Mouse (Mus musculus) embryo, embryonic 11.5 days (tissue): ENCODE data around the gene Jakmip3.

Source experiments
- DNase-seq: peaks from one replicate; pipeline ENCODE4 v3.0.0-alpha.2; 2012; ENCODE audit warnings: low read depth, low spot score

Gene Jakmip3

DNA sequence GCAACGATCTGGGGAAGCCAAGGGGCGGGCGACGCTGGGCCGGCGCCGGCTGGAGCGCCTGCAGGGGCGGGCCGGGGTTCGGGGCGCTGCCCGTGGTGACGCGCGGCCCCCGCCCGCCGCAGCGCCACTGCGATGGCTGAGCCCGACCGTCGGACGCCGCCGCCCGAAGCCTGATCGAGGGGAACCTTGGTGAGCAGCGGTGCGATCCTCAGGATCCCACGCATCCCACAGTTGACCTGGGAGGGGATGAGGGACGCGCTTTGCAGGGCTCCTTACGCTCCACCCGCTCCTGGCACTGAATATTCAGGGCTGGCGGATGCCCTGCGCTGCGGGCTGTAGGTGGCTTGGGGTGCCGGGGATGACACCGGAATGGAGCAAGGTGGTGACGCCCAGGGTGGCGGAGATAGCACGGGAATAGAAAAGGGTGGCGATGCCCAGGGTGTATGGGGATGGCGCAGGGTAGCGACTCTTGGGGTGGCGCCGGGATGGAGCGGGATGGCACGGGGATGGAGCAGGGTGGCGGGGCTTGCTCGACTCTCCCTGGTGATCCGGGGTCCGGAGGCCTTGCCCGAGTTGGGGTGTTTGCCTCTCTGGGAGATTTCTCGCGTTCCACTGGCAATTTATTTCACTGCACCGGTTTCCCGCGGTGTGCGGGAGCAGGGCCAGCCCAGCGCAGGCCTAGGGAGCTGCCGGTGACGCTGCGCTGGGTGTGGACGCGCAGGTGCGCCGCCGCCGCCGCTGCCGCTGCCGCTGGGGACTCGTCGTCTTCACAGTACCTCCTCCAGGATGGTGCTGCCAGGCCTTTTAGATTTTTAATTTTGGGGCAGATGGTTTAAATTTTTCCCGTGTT is at the start of gene Jakmip3:
TSS of gene Jakmip3 (plus strand) at position 119 of the 850 bp plus-strand sequence.
- DNase-seq = no peak

GRCm38 (mm10) chr7:138898122-138898521 is 42.4 kb upstream of the Jakmip3 start:
- no peak for DNase-seq

- DNase-seq = no peak
Measured at GRCm38 (mm10) chr7:138898743-138899142, 41.8 kb upstream of the Jakmip3 start.

- no peak for DNase-seq
Measured at GRCm38 (mm10) chr7:138903886-138904435, 36.6 kb upstream of the Jakmip3 start.

DNA sequence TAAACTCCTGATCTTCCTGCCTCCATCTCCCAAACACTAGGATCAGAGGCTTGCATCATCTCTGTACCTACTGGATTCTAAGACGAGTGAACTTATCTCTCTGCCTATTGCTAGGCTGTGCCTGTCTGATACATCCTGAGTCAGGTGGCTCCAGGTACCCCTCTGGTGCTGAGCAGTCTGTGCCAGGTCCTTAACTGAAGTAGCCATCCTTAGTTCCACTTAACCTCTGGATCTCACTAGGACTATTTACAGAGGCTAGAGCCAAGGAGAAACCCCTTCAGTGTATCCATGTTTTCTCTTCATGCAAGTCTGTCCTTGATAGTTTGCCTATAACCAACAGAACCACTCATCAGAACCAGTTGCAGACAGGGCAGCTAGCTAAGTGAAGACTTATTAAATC is 34.1 kb upstream of the Jakmip3 start:
- no peak for DNase-seq

DNA sequence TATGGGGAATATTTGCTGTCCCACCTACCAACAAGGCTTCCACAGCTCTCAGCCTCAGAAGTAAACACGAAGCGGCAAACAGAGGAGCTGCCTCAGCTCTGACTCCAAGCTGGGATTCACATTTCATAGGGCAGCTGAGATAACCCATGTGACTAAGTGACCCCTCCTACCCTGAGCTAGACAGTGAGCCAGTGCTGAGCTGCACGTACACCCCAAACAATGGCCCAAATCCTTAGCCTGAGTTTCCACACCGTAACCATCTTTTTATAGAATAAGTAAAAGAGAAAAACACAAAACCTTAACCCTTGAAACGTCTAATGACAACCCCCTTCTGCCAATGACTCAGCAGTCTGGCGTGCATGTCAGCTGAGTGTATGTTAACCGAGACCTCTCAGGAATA is 33.5 kb upstream of the Jakmip3 start:
- DNase-seq = peak; percentile 27

DNA sequence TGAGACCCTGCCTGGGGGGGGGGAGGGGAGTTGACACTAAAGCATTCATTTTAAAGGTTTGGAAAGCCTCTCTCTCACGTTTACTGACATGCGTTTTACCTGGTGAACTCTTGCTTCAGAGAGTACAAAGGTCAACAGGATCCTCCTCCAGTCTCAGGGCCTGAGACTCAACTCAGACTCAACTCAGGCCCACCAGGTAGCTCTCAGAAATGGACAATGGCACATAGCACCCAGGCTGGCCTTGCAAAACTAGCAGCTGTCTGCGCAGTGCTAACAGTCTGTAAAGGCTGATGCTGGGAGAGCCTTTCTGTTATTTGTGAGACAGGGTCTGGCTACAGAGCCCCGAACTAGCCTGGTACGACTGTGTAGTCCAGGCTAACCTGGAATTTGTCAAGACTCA is 32.6 kb upstream of the Jakmip3 start:
- no peak for DNase-seq

GRCm38 (mm10) chr7:138908768-138909276 is 31.7 kb upstream of the Jakmip3 start:
- DNase-seq = peak; percentile 11

GRCm38 (mm10) chr7:138909277-138910192 is 31.0 kb upstream of the Jakmip3 start, which contains the start of gene Bnip3:
Gene Bnip3 (minus strand): TSS chr7:138909519.
- DNase-seq = peak; percentile 87

DNA sequence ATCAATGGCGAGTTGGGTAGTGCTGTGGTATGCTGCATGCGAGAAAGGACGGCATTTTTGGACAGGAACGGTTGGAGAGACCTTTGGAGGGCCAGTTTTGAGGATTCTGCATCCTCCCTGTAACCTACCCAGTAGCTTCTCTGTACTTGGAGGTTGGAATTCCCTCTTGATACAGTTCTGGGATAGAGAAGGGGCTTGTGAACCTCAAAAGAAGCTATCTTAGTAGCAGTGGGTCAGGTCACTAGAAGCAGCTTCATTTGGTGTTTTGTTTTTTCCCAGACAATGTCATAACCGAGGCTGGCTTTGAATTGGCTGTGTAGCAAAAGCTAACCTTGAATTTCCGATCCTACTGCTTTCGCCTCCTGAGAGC is 30.4 kb upstream of the Jakmip3 start:
- no peak for DNase-seq

- no peak for DNase-seq
Measured at GRCm38 (mm10) chr7:138913616-138914015, 26.9 kb upstream of the Jakmip3 start.

DNA sequence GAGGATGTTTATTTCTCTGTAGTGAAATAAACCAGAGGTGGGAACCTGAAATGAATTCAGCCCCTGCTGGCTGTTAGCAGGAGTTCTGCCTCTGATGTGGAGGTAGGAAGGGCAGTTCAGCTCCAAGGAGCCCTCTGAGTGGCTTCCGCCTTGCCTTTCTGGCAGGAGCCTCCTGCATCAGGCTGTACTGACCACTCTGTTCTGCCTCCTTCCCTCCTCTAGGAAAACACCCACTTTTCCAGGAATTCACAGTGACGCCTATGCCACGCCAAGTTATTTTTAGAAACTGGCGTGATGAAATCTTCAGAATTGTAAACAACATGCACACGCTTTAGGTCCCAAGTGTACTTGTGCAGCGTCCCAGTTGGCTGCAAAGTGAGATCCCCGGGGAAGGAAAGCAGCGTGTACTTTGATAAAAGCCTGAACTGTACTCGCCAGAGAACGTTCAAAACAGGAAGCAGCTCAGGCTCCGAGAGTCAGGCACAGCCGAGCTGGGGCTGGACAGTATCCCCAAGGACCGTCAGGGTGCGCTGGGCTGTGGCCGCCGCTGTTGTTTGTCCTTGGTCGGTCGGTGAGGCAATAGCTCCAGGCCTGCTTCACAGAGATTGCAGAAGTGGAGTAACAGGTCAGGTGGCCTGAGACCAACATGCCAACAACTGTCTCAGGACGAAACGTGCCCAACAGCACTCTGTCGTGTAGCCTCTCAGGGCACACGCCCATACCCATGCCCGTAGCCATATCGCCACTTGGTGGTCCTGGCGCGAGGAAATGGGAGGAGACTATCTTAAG is 21.2 kb upstream of the Jakmip3 start:
- no peak for DNase-seq

DNA sequence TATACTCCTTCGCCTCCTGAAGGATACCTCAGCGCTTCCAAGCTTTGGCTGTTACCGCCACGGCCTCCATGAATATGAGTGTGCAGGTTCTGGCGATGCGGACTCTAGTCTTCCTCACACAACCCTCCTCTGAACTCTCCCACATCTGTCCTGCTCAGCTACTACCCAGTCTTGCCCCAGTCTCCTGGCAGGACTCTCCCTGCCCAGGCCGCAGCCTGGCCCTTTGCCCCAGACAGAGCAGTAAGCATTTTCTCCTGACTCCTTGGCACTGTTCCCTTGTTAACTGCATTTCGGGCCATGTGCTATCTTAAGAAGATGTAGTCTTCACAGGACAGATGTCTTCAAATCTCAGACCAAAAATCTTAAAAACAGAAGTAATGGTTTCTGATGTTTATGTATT is 18.9 kb upstream of the Jakmip3 start:
- DNase-seq = no peak

DNA sequence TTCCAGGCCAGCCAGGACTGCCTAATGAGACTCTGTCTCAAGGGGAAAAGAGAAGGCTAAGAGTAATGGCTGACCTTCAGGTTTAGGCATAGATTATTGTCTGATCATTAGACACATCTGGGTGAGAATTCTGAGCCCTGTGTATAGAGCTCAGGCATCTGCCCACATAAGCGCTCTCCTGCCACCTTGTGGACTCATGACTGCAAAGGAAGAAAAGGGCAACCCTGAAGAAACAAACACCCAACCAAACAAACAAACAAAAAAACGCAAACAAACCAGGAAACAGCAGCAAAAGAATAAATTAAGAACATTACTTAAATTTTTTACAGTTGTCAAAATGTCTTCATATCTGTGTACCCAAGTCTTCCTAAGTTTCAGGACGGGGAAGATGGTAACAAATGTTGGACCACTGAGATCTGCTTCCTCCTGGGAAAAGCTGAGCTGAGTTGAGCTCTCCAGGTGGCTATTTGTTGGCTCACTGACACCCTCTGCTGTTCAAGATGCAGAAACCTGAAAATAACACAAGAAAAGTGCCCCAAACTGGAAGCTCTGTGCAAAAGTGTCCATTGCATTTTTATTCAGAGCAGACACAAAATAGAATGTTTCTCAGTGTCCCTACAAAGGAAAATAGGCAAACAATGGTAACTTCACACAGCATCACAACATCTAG is 16.6 kb upstream of the Jakmip3 start:
- no peak for DNase-seq

DNA sequence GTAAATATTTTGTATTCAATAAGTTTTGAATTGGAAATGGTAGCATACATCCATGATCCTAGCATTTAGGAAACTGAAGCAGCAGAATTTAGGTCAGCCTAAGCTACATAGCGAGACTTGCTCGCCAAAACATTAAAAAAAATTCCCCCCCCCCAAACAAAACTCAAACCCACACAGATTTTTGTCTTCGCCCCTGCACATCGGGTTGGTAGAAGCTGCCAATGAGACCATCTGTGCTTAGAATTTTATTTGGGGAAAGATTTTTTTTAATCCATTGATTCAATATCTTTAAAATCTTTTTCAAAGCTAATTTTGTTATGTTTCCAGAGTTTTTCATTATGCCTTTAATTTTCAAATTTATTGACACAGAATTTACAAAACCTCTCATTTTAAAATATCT is 12.1 kb upstream of the Jakmip3 start:
- no peak for DNase-seq

- DNase-seq = no peak
Measured at GRCm38 (mm10) chr7:138934523-138934922, 6.0 kb upstream of the Jakmip3 start.

DNA sequence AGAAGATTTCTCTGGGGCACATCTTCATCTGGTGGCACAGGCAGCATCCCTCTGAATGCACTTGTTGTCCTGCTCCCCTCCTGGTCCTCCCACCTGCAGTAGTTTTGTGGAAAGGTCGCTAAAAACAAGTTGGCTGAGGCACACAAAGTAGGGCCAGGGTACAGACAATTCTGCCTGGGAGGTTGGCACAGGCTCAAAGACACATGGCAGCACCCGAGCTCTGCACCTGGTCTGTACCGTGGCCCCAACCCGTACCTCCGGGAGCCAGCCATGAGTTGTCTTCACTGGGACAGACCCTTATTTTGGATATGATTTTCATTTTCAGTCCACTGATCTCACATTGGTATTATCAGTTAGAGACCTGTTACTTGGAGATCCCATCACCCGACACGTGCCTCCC is 1.5 kb upstream of the Jakmip3 start:
- DNase-seq = no peak

- DNase-seq = no peak
Measured at GRCm38 (mm10) chr7:138940256-138940611, 296 bp upstream of the Jakmip3 start.

DNA sequence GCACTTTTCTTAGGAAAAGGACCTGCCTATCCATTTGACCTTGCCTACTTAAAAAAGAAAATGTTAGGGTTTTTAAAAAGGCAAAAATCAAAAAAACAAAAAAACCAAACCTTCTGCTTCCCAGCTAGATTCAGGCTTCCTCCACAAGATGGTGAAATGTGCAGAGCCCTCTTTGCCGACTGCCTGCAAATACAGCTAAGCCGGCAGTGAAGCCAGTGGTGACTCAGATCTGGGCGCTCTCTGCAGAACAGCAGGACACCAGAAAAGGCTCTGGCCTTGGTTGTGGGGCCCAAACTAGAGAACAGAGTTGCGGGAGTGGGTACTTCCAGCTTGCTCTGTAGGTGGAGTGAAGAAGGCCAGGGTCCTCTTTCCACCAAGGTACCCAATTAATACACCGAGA is 1.0 kb downstream of the Jakmip3 start:
- no peak for DNase-seq

DNA sequence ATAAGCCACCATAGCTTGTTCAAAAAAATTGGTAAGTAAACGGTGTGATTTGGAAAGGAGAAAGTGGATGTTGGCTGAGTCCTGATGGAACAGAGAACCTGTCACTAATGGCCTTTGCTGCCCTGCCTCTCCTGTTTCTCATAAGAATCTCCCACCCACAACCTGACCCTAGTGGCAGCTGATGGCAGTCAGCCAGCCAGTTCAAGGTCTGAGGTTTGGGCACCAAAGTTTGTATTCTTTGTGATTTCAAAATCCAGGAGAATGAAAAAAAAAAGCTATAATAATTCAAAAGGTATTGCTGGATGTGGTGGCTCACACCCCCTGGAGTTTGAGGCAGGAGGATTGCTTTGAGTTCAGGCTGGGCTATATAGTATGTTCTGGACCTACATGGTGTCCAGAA is 1.8 kb downstream of the Jakmip3 start:
- no peak for DNase-seq

DNA sequence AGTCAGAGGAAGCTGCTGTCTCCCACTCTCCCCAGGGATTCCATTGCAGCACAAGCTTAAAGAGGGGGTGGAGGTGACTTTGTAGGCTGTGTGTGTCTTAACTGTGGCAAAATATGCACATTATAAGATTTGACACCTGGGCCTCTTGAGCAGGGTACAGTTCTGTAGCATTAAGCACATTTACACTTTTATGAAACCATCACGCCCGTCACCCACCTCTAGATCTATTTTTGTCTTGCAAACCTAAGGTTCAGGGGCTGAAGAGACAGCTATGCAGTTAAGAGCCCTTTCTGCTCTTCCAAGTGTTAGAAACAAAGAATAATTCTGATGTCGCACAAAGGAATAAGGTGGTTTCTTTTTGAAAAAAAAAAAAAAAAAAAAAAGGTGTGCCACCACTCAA is 5.1 kb downstream of the Jakmip3 start:
- no peak for DNase-seq
